Mouse (Mus musculus) frontal cortex, adult (tissue): ENCODE data around the gene Zfp989.
"Not testable (repeated sequence)": the region's sequence is repeated elsewhere in the genome, so short reads cannot be mapped to it uniquely, and the experiment has no call there.

ENCODE experiments used
- ATAC-seq: cut with Nextera tagmentation; 2 replicates; pipeline ENCODE4 v1.9.2; 2017; ENCODE audit warnings: mild to moderate bottlenecking, moderate library complexity, mixed read lengths; ENCODE audit not compliant: low TSS enrichment

The Zfp989 gene

GRCm38 (mm10) chr4:146971757-146972156 is at the start of gene Zfp989:
Gene Zfp989 (plus strand): TSS chr4:146971976.
- not testable (repeated sequence) for ATAC-seq

GRCm38 (mm10) chr4:146932311-146933082 is 39.3 kb upstream of the Zfp989 start:
- ATAC-seq: no peak

GRCm38 (mm10) chr4:146941691-146942090 is 30.1 kb upstream of the Zfp989 start:
- ATAC-seq: not testable (repeated sequence)

- ATAC-seq: not testable (repeated sequence)
Observed at GRCm38 (mm10) chr4:146976581-146976980, 4.8 kb downstream of the Zfp989 start.

- ATAC-seq: not testable (repeated sequence)
Observed at GRCm38 (mm10) chr4:147018400-147018799, 46.6 kb downstream of the Zfp989 start.

- not testable (repeated sequence) for ATAC-seq
Observed at GRCm38 (mm10) chr4:147021550-147021949, 49.8 kb downstream of the Zfp989 start, which contains the start of gene Rex2. Gene Rex2 (plus strand): TSS chr4:147021850.

GRCm38 (mm10) chr4:147026374-147026773 is 54.6 kb downstream of the Zfp989 start:
- ATAC-seq: not testable (repeated sequence)

- not testable (repeated sequence) for ATAC-seq
Observed at GRCm38 (mm10) chr4:147031308-147032036, 59.7 kb downstream of the Zfp989 start.
